Mouse (Mus musculus): ENCODE data around the gene Arid1b. TPM values are rescaled to one million over a fixed set of nuclear protein-coding genes. Genes with fewer than 3 reads are reported as not detected.

The Arid1b gene
- polyA plus RNA-seq, 1 experiment from 2014 or later, result 2.2 TPM

DNA sequence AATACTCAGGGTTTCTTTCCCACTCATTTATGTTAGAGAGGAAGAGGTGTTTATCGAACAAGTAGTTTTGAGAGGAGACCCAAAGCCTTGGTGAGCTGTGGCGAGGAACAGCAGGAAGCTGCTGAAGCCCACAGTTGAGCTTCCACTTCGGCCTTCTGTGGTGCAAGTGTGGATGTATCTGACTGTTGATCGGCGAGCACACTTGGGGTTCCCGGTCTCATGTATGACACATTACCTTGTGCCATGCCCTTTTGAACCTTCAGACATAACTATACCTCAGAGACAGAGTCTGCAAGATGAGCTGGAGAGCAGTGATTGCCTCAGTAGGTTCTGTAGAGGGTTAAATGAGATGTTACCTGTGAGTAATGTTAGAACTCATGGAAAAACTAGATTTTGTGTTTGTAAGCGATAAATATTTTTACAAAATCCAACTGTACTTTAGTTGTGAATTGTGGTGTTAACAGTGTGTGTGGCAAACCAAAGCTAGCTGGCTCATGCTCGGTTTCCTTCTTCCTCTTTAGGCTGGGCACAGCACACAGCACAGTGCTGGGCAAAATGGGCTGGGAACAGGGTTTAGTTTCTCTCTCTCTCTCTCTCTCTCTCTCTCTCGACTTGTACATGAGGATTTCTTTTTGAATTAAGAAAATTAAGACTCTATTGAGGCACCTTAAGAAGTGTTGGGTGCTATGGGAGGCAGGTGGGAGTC, 69.5 kb downstream of the Arid1b start:
- H3K4me2 ChIP-seq (ENCODE audit: low read depth, low read length), result no peak overlapping the region
- ATAC-seq (no peak), DNase-seq (no peak)
- no peak for TF ChIP-seq EP300 (IDR thresholded peaks at IDR 0.05; ENCODE audit: low read depth)
- no peak for TF ChIP-seq CTCF (IDR thresholded peaks at IDR 0.05; ENCODE audit: low read depth)
- WGBS (ENCODE audit: insufficient replicate concordance), result 46% methylated on average over 9 of the region's 9 CpGs
- no peak overlapping the region for H3K27ac ChIP-seq (ENCODE audit: low read depth)
- no peaks in the 10 kb centered on the region for H3K36me3 ChIP-seq (replicated peaks; ENCODE audit: insufficient read depth, low read length)
- no peak overlapping the region for H3K9ac ChIP-seq (replicated peaks)
- no peak overlapping the region for H3K4me3 ChIP-seq (ENCODE audit: low read depth, low read length)
- H3K4me1 ChIP-seq (ENCODE audit: insufficient read depth), result peaks cover 26% of the 10 kb centered on the region
- H3K27me3 ChIP-seq (ENCODE audit: insufficient read depth, low read length), result no peaks in the 10 kb centered on the region
- H3K9me3 ChIP-seq (ENCODE audit: low read length), result no peaks in the 10 kb centered on the region

DNA sequence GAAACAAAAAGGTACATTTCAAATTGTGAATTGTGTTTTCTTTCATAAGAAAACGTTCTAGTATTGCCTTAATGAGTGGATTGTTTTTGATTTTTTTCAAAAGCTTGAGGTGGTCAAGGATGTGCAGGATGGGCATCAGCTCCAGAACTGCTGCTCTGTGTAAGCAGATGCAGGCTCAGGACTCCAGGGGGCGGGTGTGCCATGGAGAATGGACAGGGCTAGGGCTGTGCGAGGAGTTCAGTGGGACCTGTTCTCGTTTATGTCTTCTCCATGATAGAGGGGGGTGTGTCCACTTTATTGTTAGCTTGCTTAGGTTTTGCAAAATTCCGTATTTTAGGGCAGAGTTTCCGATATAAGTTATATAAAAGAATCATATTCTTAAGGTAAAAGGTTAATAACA, 70.6 kb downstream of the Arid1b start:
- peak; percentile 60 for TF ChIP-seq CTCF (IDR thresholded peaks at IDR 0.05; ENCODE audit: low read depth)
- no peak for TF ChIP-seq EP300 (IDR thresholded peaks at IDR 0.05; ENCODE audit: low read depth)
- Histone ChIP-seq H3K4me1 (ENCODE audit: insufficient read depth) (peaks cover 21% of the 10 kb centered on the region), H3K27me3 (ENCODE audit: insufficient read depth, low read length) (no peaks in the 10 kb centered on the region), H3K9ac (replicated peaks) (no peak overlapping the region), H3K4me2 (ENCODE audit: low read depth, low read length) (no peak overlapping the region), H3K27ac (ENCODE audit: low read depth) (no peak overlapping the region), H3K36me3 (replicated peaks; ENCODE audit: insufficient read depth, low read length) (no peaks in the 10 kb centered on the region), H3K4me3 (ENCODE audit: low read depth, low read length) (no peak overlapping the region), H3K9me3 (ENCODE audit: low read length) (no peaks in the 10 kb centered on the region)
- ATAC-seq (no peak), DNase-seq (no peak)
- WGBS (ENCODE audit: insufficient replicate concordance), result 74% methylated on average over 6 of the region's 6 CpGs

DNA sequence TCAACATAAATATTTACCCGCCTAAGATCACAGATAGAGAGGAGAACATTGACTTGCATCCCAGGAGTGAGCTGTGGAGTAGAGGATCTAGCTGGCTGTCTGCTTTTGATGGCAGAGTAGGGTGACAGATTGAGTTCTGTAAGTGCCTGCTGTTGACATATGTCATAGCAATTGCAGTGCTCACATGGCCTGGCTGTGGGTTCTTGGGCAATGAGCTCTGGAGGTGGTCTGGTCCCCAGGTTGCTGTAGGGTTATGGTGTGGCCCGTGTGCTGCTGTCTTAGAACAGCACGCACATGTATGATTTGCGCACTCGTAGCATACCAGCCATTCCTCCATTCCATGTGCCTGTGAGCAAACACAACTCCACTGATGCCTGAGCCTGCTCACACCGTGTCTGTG, 71.1 kb downstream of the Arid1b start:
- 83% methylated on average over 6 of the region's 6 CpGs for WGBS (ENCODE audit: insufficient replicate concordance)
- Histone ChIP-seq H3K36me3 (replicated peaks; ENCODE audit: insufficient read depth, low read length) (no peaks in the 10 kb centered on the region), H3K27me3 (ENCODE audit: insufficient read depth, low read length) (no peaks in the 10 kb centered on the region), H3K4me1 (ENCODE audit: insufficient read depth) (peaks cover 21% of the 10 kb centered on the region), H3K4me3 (ENCODE audit: low read depth, low read length) (no peak overlapping the region), H3K9ac (replicated peaks) (no peak overlapping the region), H3K27ac (ENCODE audit: low read depth) (no peak overlapping the region), H3K9me3 (ENCODE audit: low read length) (no peaks in the 10 kb centered on the region), H3K4me2 (ENCODE audit: low read depth, low read length) (no peak overlapping the region)
- DNase-seq (no peak), ATAC-seq (no peak)
- TF ChIP-seq EP300 (IDR thresholded peaks at IDR 0.05; ENCODE audit: low read depth) (no peak), CTCF (IDR thresholded peaks at IDR 0.05; ENCODE audit: low read depth) (no peak)

DNA sequence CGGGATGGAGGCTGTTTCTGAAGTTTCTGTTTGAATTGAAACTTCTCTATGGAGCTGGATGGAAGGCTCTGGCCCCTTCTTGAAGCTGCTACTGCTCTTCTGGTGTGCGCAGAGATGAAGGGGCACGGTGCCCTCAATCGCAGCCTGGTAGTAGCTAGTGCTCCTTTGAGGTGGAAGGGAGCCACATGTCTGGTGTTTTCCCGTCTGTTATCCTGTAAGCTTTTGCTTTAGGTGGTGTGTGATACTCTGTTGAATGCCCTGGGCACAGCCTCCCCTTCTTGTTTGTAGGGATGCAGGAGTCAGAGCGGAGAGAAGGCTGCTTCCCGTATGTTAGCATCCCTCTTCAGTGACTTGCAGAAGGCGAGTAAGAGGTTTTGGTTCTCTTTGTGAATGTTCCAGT, 72.7 kb downstream of the Arid1b start:
- TF ChIP-seq EP300 (IDR thresholded peaks at IDR 0.05; ENCODE audit: low read depth) (no peak), CTCF (IDR thresholded peaks at IDR 0.05; ENCODE audit: low read depth) (no peak)
- WGBS (ENCODE audit: insufficient replicate concordance), result 83% methylated on average over 8 of the region's 8 CpGs
- DNase-seq (no peak), ATAC-seq (no peak)
- Histone ChIP-seq H3K27ac (ENCODE audit: low read depth) (no peak overlapping the region), H3K4me2 (ENCODE audit: low read depth, low read length) (no peak overlapping the region), H3K27me3 (ENCODE audit: insufficient read depth, low read length) (no peaks in the 10 kb centered on the region), H3K9me3 (ENCODE audit: low read length) (no peaks in the 10 kb centered on the region), H3K9ac (replicated peaks) (no peak overlapping the region), H3K36me3 (replicated peaks; ENCODE audit: insufficient read depth, low read length) (no peaks in the 10 kb centered on the region; the same call in 1 of the 2 replicates), H3K4me1 (ENCODE audit: insufficient read depth) (peaks cover 15% of the 10 kb centered on the region; the same call in 1 of the 2 replicates), H3K4me3 (ENCODE audit: low read depth, low read length) (no peak overlapping the region)

DNA sequence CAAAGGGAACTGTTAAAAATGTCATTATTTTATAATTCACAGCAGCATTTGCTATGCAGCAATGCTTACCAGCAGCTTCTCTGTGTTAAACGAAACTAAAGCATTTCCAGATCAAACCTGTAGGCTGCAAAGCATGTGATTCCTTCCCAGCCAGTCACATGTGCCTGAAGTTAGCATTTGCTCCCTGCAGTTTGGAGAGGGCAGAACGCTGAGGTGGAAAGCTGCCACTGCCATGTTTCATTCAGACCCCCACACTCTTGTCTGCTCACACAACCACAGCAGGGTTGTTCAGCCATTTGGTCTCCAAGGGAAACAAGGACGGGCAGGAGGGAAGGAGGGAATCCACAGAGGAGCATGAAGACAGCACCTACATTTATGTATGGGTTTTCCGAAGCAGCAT, 73.1 kb downstream of the Arid1b start:
- H3K4me3 ChIP-seq (ENCODE audit: low read depth, low read length), result no peak overlapping the region
- H3K4me2 ChIP-seq (ENCODE audit: low read depth, low read length), result no peak overlapping the region
- H3K27ac ChIP-seq (ENCODE audit: low read depth), result no peak overlapping the region
- H3K9me3 ChIP-seq (ENCODE audit: low read length), result no peaks in the 10 kb centered on the region
- no peaks in the 10 kb centered on the region for H3K27me3 ChIP-seq (ENCODE audit: insufficient read depth, low read length)
- H3K4me1 ChIP-seq (ENCODE audit: insufficient read depth), result peaks cover 12% of the 10 kb centered on the region; the same call in 1 of the 2 replicates
- TF ChIP-seq CTCF (IDR thresholded peaks at IDR 0.05; ENCODE audit: low read depth) (no peak), EP300 (IDR thresholded peaks at IDR 0.05; ENCODE audit: low read depth) (no peak)
- DNase-seq (no peak), ATAC-seq (no peak)
- H3K9ac ChIP-seq (replicated peaks), result no peak overlapping the region
- no peaks in the 10 kb centered on the region; the same call in 1 of the 2 replicates for H3K36me3 ChIP-seq (replicated peaks; ENCODE audit: insufficient read depth, low read length)
- 68% methylated on average over 4 of the region's 4 CpGs for WGBS (ENCODE audit: insufficient replicate concordance)

DNA sequence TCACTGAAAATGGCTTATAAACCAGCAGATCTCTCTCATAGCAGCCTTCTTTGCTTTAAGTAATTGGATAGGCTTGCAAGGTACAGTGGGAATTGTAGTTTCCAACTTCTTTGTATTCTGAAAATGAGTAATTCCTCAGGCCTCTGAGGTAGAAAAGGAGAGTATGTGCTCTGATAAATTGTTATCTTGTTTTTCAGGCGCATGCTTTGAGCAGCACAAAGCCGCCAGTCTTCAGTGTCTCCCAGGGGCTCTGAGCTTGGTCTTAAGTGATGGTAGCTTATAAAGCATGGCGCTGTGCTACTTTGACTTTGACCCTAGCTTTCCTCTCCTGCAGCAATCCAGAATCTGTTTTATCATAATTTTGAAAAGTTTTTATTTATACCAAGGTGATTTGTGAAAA, 76.3 kb downstream of the Arid1b start:
- no peak overlapping the region for H3K4me2 ChIP-seq (ENCODE audit: low read depth, low read length)
- peaks cover 16% of the 10 kb centered on the region; the same call in 1 of the 2 replicates for H3K4me1 ChIP-seq (ENCODE audit: insufficient read depth)
- H3K27ac ChIP-seq (ENCODE audit: low read depth), result no peak overlapping the region
- no peaks in the 10 kb centered on the region; the same call in 1 of the 2 replicates for H3K36me3 ChIP-seq (replicated peaks; ENCODE audit: insufficient read depth, low read length)
- no peaks in the 10 kb centered on the region for H3K27me3 ChIP-seq (ENCODE audit: insufficient read depth, low read length)
- H3K9me3 ChIP-seq (ENCODE audit: low read length), result no peaks in the 10 kb centered on the region
- no peak overlapping the region for H3K9ac ChIP-seq (replicated peaks)
- DNase-seq (no peak), ATAC-seq (no peak)
- H3K4me3 ChIP-seq (ENCODE audit: low read depth, low read length), result no peak overlapping the region
- no peak for TF ChIP-seq CTCF (IDR thresholded peaks at IDR 0.05; ENCODE audit: low read depth)
- TF ChIP-seq EP300 (IDR thresholded peaks at IDR 0.05; ENCODE audit: low read depth), result no peak
- WGBS (ENCODE audit: insufficient replicate concordance), result 56% methylated on average over 3 of the region's 3 CpGs

Data from liver, postnatal 0 days (tissue).